Mouse (Mus musculus): ENCODE results near the gene Parn.

Parn gene

GRCm38 (mm10) chr16:13556446-13556845 is 111.5 kb downstream of the Parn start:
- DNase-seq (ENCODE audit: low spot score in 2 of 2), result no peak

- DNase-seq (ENCODE audit: low spot score in 2 of 2), result no peak
Observed at GRCm38 (mm10) chr16:13550667-13551066, 117.3 kb downstream of the Parn start.

- no peak for DNase-seq (ENCODE audit: low spot score in 2 of 2)
Observed at GRCm38 (mm10) chr16:13549976-13550375, 118.0 kb downstream of the Parn start.

DNA sequence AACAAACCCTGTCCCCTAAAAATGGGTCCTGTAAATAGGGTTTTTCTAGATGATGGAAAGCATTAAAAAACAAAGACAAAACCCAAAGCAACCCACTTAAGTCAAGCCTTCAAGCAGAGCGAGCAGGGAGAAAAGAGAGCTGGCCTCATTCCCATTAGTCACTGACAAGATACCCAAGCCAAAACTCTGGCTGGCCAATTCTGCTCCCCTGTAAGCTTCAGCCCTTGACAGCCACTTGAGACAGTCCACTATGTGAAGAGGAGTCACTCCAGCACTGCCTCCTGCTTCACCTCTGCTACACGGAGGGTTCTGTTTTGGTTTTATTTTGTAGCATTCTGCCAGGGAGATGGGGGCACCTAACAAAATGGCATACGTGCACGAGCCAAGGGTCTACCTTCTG is 126.2 kb downstream of the Parn start:
- no peak for DNase-seq (ENCODE audit: low spot score in 2 of 2)

- no peak for DNase-seq (ENCODE audit: low spot score in 2 of 2)
Observed at GRCm38 (mm10) chr16:13541121-13541747, 126.7 kb downstream of the Parn start.

DNA sequence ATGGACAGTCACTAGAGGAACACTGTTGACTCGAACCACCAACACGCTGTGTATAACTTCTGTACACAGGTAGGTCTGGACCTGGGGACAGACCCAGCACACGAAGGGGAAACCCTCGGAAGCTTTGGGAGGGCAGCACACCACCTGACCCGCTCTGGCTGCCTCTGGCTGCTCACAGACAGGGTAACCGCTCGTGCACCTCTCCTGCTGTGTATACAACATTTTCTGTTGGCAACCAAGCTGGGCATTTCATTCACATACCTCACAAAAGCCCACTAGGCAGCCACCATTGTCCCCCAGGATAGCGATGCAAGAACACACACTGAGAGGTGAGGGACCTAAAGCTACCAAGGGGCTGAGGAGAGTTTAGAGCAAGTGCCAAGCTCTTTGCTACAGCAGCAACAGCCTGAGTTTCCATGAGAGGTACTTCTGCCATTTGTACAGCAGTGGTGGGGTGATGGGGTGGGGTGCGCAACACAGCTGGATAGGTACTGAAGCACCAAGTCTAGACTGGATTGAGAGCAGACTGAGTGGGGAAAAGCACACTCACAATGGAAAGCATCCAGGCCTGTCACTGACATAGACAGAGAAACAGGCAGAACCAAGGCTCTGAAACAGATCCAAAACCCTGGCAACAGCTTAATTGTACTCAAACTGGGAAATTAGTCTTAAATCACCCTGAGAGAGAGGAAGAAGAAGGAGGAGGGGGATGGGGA is 128.9 kb downstream of the Parn start:
- no peak for DNase-seq (ENCODE audit: low spot score in 2 of 2)

DNA sequence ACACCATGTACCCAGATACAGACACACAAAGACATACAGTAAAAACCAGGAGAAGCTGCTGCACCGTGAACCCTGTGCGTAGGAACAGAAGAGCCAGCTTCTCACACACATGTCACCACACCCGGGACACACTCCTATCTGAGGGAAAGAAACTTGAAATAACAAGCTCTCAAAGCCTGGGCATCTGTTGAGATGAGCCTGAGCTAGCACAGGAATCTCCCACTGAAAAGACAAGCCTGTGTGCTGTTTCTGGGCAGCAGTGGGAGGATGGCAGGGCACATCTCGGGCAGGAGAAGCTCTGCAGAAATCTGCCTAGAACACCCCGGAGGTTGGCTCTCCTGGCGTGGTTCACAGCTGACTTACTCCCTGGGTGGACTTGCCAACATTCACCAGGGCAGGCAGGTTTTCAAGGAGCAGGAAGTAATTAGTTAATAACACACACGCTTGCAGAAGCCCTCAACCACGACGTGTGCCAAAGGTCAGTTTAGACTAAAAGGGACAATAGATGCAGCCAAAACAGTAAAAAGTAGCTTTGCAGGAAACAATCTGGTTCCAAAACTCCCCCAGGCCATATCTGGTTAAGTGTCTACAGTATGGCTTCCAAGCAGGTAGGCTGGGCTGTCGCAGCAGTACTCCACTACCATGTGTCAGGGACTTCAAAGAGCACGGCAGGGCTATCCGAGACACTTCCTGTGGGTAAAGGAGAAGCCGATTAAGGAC is 129.6 kb downstream of the Parn start:
- no peak for DNase-seq (ENCODE audit: low spot score in 2 of 2)

GRCm38 (mm10) chr16:13536404-13536803 is 131.6 kb downstream of the Parn start:
- no peak for DNase-seq (ENCODE audit: low spot score in 2 of 2)

DNA sequence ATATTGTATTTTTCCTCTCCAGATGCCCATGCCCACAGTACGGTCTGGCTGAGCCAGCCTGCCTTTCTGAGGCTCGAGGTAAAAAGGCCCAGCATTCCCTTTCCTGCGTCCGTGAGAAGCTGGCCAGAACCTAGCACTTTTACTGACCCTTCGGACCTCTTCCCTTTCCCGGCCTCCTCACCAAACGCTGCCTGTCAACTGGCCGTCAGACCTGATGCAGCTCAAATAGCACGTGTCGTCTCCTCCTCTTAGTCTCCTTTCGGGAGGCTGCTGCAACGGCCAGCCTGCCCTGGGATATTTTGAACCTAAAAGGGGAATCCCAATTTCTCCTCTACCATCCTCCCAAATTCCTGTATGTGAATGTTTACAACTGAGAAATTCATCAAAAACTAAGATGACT is 132.1 kb downstream of the Parn start:
- DNase-seq (ENCODE audit: low spot score in 2 of 2), result no peak

DNA sequence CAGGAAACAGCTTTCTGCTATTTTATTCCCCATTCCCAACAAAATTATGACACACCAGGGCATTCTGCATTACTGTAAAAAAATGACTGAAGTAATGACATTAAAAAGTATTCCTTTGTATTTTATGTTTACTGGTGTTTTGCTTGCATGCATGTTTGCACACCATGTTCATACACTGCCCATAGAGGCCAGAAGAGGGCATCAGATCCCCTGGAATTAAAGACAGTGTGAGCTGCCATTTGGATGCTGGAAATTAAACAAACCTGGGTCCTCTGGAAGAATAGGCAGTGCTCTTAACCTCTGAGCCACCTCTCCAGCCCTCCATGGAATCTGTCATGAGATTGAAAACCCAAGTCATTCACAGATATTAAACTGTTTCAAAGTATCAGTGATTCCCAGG is 135.1 kb downstream of the Parn start:
- no peak for DNase-seq (ENCODE audit: low spot score in 2 of 2)

GRCm38 (mm10) chr16:13531279-13531678 is 136.7 kb downstream of the Parn start:
- no peak for DNase-seq (ENCODE audit: low spot score in 2 of 2)

DNA sequence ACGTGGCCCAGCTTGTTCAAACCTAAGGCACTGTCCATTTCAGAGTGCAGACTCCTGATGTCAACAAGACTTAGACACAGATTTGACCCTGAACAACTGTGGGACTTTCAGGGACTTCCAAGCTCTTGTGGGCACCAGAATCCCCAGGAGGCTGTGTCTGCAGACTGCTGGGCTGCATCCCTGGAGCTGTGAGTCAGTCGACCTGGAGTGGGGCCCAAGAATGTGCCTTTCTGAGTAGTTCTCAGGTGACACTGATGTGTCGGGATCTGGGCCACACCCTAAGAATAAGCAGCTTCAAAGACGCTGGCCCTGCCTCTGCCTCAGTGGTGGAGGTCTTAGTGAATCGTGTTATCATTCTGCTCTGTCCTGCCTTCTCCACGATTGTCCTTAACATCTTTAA is 146.6 kb downstream of the Parn start:
- DNase-seq (ENCODE audit: low spot score in 2 of 2), result no peak

DNA sequence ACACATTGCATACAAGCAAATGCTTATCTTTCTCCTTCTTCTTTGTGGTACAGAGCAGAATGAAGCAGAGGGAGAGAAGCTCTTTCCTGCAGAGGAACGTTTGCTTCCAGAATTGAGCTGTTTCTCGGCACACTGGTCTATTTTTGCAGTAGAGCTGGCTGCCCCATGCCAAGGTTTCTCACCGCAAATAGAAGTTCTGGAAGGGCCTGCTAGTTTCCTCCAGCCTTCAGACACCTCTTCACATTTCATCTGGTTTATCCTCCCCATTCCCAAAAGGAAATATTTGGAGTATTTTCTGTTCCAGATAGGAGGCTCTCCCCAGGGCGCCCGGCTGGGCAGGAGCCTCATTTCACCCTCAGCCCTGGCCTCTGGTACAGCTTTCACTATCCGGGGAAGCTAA is 147.7 kb downstream of the Parn start:
- DNase-seq (ENCODE audit: low spot score in 2 of 2), result peak in 1 of 2 experiments; percentile 48

DNA sequence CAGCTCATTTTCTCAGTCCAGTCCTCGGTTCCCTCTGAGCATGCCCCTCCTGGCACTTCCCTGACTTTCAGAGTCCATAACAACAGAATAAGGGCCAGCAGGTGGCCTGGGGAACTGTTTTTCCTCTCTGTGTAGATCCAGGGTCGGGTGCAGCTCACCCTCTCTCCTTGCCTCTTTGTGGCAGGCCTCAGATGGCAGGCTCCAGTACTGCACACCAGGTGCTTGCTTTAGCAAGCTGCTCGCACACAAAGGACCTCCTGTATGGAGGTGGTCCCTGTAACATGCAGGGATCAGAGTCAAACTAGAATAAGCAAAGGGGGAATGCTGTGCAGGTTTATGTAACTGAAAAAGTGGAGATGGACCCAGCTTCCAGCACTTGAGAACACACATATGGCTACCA is 151.8 kb downstream of the Parn start:
- DNase-seq (ENCODE audit: low spot score in 2 of 2), result no peak

DNA sequence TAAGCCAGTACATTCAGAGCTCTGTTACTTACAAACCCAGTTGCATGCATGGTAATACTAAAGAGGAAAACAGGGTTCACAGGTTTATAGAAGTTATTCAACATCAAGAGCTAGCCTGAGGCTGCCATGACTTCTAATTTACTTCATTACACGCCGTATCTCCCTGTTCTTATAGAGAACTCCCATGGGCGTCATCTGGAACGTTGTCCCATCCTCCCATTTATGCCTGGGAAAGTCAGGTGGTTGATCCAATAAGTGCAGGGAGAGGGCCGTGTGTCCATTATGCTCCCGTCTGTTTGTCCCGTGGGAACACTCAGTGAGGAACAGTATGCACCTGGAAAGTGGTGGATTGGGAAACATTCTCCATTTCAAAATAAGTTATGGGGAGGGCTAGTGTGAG is 152.4 kb downstream of the Parn start:
- no peak for DNase-seq (ENCODE audit: low spot score in 2 of 2)

DNA sequence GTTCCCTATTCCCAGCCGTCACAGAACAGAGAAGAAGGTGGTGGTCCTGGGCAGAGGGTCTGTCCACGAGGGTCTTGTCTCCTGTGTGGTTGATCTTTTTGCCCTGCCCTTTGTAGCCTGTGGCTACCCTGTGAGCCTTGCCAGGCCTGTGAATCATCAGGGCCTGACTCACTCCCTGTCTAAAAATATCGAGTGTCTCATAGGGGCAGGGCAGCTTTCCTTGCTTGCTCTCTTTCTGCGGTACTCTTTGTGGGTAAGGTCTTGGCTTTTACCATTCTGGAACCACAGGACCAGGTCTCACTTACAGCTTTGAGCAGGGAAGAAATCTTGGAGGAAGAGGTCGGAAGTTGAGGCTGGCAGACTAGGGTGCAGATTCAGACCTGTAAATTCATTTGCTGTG is 162.9 kb downstream of the Parn start:
- no peak for DNase-seq (ENCODE audit: low spot score in 2 of 2)

GRCm38 (mm10) chr16:13504476-13504875 is 163.5 kb downstream of the Parn start:
- DNase-seq (ENCODE audit: low spot score in 2 of 2), result no peak

GRCm38 (mm10) chr16:13498923-13499322 is 169.0 kb downstream of the Parn start:
- DNase-seq (ENCODE audit: low spot score in 2 of 2), result no peak

- DNase-seq (ENCODE audit: low spot score in 2 of 2), result no peak
Observed at GRCm38 (mm10) chr16:13493981-13494380, 174.0 kb downstream of the Parn start.

GRCm38 (mm10) chr16:13492996-13493395 is 175.0 kb downstream of the Parn start:
- DNase-seq (ENCODE audit: low spot score in 2 of 2), result no peak

DNA sequence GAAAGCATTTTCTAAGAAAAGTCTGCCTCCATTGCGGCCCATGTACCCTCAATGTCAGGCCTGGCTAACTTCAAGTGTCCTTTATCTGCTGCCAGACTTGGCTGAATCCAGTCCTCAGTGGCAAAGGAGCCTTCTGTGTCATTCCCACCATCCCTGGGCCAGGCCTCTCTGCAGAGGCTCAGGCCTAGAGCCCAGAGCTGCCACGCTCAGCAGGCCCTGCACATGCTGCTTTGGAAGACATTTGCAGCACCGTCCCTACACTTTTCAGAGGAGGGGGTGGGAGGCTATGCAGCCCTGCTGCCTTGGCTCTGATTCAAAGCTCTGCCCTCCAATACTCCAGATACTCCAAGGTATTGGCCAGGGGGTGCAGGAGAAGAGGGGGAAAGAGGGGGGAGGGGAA is 176.2 kb downstream of the Parn start:
- no peak for DNase-seq (ENCODE audit: low spot score in 2 of 2)

Measured in right cerebral cortex, adult 2 months (tissue).